Mouse (Mus musculus) adrenal gland, postnatal 4 days (tissue): Measurements from ENCODE around the gene Gm49369. TPM values are rescaled to one million over a fixed set of nuclear protein-coding genes. Genes with fewer than 3 reads are reported as not detected.
"Not testable (repeated sequence)": the region's sequence is repeated elsewhere in the genome, so short reads cannot be mapped to it uniquely, and the experiment has no call there.

Experiments used
- DNase-seq, 2 experiments: peaks; one replicate each; pipeline ENCODE4 v3.0.0; 2021 to 2022; ENCODE audit warnings: low spot score in 2 of 2, mixed read lengths in 2 of 2
- total RNA-seq, 2 experiments: library from RNA; stranded (reverse); gene quantifications; 2 replicates each; pipeline ENCODE4 v1.2.3; 2021

Gm49369 gene
- total RNA-seq, 2 experiments from 2014 or later = 0.48 to 4.3 TPM

DNA sequence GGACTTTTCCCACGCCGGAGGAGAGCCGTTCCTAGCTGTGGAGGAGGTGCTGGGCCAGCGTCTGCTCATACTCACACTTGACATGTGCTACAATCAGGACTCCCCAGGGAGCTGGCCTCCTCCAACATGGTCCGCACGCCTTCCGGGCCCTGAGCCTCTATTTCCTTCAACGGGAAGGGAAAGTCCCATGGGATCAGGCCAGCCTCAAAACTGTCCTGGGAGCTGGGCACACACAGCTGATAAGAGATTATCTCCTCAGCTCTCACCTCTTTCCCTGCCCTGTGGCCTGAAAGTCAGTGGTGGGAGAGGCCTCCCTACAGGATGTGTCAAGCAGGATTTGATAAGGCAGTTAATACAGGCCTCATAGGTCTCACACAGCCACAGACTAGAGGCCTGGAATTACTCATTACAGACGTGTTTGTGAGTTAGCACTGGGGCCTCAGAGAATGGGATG lies 52.2 kb downstream of the Gm49369 start:
- DNase-seq = no peak

DNA sequence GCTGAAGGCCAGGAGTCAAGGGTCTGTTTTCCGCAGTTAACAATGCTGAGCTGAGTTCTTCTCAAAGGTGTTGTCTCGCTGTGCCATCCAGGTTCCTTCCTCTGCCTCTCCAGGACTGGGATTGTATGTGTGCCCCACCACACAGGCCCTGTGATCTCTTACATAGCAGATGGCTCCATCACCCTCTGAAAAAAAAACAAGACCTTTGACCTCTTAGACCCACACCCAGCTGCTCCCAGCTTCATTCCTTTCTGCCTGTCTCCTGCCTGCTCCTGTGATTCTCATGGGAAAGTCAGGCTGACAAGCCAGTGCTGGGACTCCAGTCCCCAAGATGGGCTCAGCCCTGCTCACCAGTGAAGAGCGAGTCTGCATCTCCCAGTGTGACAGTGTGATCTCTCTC lies 54.0 kb downstream of the Gm49369 start:
- no peak for DNase-seq

DNA sequence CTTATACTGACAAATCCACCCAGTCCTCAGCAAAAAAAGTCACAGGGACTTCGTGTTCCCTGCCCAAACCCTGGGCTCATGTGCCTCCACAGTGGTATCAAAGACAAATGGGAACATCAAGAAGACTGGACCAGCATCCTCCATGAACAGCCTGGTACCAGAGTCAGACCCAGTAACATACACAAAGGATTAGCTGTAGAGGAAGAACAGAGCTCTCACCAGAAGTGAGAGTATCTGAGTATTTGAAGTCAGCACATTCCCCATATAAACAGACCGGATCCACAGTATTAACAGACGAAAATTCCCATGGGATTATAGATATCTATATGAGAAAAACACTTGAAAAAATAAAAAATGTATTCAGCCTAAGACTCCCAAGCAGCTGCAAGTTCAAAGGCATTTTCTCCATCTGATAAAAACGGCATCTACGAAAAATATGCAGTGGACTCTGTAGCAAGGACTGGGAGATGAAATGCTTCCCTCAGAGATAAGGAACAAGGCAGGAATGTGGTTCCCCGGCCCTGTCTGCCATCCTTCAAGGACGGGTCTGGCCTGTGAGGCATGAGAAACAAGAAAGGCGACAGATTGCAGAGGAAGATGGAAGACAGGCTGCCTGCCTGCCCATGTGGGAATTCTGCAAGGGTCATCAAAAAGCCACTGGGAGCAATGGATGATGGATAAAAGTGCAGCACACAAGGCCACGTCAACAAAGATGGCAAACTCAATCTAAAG lies 55.6 kb downstream of the Gm49369 start:
- no peak for DNase-seq

DNA sequence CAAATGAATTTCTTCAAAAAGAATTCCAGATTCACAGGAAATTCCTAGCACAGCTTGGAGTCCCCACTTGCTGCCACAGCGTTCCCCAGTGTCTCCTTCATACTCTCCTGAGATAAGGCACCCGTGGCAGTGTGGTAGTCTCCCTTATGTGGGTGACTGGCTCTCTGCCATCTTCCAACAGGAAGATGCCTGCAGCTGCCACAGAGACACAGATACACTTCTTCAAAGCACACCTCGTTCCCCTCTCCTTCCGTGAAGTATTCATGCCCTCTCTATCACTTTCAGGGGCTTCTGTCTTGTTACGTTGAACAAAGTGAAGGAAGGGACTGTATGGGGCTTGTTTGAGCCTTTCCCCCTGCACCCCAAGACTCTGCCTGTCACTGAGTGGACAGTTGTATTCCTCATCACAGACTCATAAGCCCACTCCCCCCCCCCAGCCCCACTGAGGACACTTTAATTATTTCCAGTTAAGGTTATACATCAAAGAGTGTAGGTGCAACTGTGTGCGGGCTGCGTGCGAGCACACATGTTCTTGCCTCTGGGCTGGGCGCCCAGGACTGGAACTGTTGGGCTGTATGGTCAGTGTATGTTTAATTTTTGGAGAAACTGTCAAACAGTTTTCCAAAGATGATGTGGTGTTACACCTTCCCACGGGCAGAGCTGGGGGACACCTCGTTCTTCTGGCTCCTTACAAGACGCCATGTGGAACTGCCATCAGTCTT lies 58.9 kb downstream of the Gm49369 start:
- DNase-seq = no peak

DNA sequence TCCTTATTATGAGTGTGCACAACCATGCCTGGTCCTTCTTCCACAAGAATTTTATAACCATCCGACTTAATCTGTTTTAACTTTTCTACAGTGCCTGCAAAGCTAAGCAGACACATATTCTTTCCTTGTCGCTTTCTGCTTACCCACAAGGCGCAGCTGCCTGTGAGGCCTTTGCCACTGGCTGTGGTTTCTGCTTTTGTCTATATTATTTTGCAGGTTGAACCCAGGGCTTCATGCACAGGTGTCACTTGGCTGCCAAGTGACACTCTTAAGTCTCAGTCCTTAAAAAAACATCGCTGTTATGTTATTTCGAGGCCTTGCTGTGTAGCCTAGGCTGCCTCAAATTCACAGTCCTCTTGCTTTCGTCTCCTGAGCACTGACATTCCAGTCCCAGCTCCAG lies 59.8 kb downstream of the Gm49369 start:
- DNase-seq = no peak

DNA sequence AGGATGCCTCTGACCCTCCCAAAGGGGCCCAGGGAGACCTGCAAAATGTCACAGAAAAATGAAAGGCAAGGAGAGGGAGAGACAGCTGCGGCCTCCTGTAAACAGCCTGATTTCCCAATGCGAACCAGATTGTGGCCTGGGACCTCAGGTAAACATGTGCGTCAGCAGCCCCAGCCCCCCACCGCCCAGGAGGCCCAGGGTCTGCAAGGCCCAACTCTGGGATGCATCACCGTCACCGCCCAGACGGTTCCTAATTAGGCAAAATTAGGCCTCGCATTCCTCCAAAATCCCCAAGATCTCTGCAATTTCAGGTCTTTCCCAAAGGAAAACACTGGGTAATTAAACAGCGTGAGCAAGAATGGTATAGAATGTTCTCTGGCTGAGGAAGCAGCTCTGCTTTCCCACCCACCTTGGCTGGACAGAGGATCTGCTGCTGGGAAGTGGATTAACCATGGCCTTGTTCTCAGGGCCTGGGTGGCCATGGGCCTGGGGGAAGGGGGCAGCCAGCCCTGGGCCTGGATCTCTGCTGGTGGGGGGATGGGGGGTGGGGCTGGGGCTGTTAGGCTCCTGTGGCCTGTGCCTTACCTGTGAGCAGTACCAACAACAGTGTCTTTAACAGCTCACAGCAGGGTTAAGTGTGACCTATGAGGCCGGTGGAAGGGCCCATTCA lies 60.7 kb downstream of the Gm49369 start:
- not testable (repeated sequence) for DNase-seq

Other genes starting within 250 kb of the Gm49369 start
- gene Gm39115, start 246.6 kb downstream of the Gm49369 start, total RNA-seq = not detected
- gene Gm45337, start 238.1 kb downstream of the Gm49369 start, total RNA-seq = not detected
- not detected for gene Gm29735, start 225.6 kb downstream of the Gm49369 start, total RNA-seq
- gene Gm4553, start 216.9 kb downstream of the Gm49369 start, total RNA-seq = not detected
- not detected for gene Krtap5-2, start 206.7 kb downstream of the Gm49369 start, total RNA-seq
- not detected for gene Gm10153, start 192.3 kb downstream of the Gm49369 start, total RNA-seq
- not detected for gene Krtap5-3, start 181.3 kb downstream of the Gm49369 start, total RNA-seq
- gene Gm7579, start 170.8 kb downstream of the Gm49369 start, total RNA-seq = not detected
- not detected for gene Krtap5-5, start 152.7 kb downstream of the Gm49369 start, total RNA-seq
- not detected for gene Gm40460, start 141.6 kb downstream of the Gm49369 start, total RNA-seq
- gene Gm2431, start 124.3 kb downstream of the Gm49369 start, total RNA-seq = not detected
- gene Gm4559, start 108.3 kb downstream of the Gm49369 start, total RNA-seq = not detected
- gene Krtap5-1, start 85.5 kb downstream of the Gm49369 start, total RNA-seq = not detected
- gene Krtap5-4, start 79.1 kb downstream of the Gm49369 start, total RNA-seq = not detected
- 1 to 10 TPM; 5.1 to 6.2 TPM for gene Ifitm10, start 8.9 kb downstream of the Gm49369 start, total RNA-seq
- gene Ctsd, start 5.4 kb upstream of the Gm49369 start, total RNA-seq = 100 to 1,000 TPM; 536 to 544 TPM
- not detected for gene Syt8, start 52.2 kb upstream of the Gm49369 start, total RNA-seq
- gene Tnni2, start 59.1 kb upstream of the Gm49369 start, total RNA-seq = 100 to 1,000 TPM in 1 of 2 experiments, 10 to 100 TPM in 1; 79.5 to 219 TPM
- gene Lsp1, start 78.1 kb upstream of the Gm49369 start, total RNA-seq = 10 to 100 TPM; 25.1 to 43.0 TPM
- 100 to 1,000 TPM; 118 to 299 TPM for gene Tnnt3, start 116.2 kb upstream of the Gm49369 start, total RNA-seq
- 1 to 10 TPM; 8.2 to 9.5 TPM for gene Mrpl23, start 150.0 kb upstream of the Gm49369 start, total RNA-seq